Mouse (Mus musculus): Measurements from ENCODE around the gene Gkn3.
A peak's percentile ranks its signal among the peaks of the same experiment; 100 is the strongest.

Gkn3 gene

GRCm38 (mm10) chr6:87388877-87389276 is at the start of gene Gkn3:
TSS of gene Gkn3 (minus strand) at chr6:87388935.
- no peak for DNase-seq (ENCODE audit: low spot score)

- no peak for DNase-seq (ENCODE audit: low spot score)
These were observed 48.0 kb upstream of the Gkn3 start for GRCm38 (mm10) chr6:87436745-87437144.

- DNase-seq (ENCODE audit: low spot score): no peak
These were observed 47.1 kb upstream of the Gkn3 start for GRCm38 (mm10) chr6:87435791-87436190.

- no peak for DNase-seq (ENCODE audit: low spot score)
These were observed 39.8 kb upstream of the Gkn3 start, which contains the start of gene Bmp10 for GRCm38 (mm10) chr6:87428487-87429044. TSS of gene Bmp10 (plus strand) at chr6:87428994.

- peak; percentile 63 for DNase-seq (ENCODE audit: low spot score)
These were observed 38.9 kb upstream of the Gkn3 start for GRCm38 (mm10) chr6:87427616-87428015.

GRCm38 (mm10) chr6:87426954-87427353 is 38.2 kb upstream of the Gkn3 start:
- no peak for DNase-seq (ENCODE audit: low spot score)

GRCm38 (mm10) chr6:87424037-87424816 is 35.5 kb upstream of the Gkn3 start:
- DNase-seq (ENCODE audit: low spot score): no peak

- DNase-seq (ENCODE audit: low spot score): no peak
These were observed 33.6 kb upstream of the Gkn3 start for GRCm38 (mm10) chr6:87422304-87422703.

GRCm38 (mm10) chr6:87412011-87412410 is 23.3 kb upstream of the Gkn3 start:
- no peak for DNase-seq (ENCODE audit: low spot score)

GRCm38 (mm10) chr6:87401456-87401855 is 12.7 kb upstream of the Gkn3 start:
- no peak for DNase-seq (ENCODE audit: low spot score)

- DNase-seq (ENCODE audit: low spot score): no peak
These were observed 11.3 kb upstream of the Gkn3 start for GRCm38 (mm10) chr6:87399886-87400566.

GRCm38 (mm10) chr6:87399137-87399536 is 10.4 kb upstream of the Gkn3 start:
- DNase-seq (ENCODE audit: low spot score): peak; percentile 89

- DNase-seq (ENCODE audit: low spot score): no peak
These were observed 6.0 kb upstream of the Gkn3 start for GRCm38 (mm10) chr6:87394783-87395182.

- DNase-seq (ENCODE audit: low spot score): no peak
These were observed 4.9 kb upstream of the Gkn3 start for GRCm38 (mm10) chr6:87393466-87394205.

- no peak for DNase-seq (ENCODE audit: low spot score)
These were observed 787 bp upstream of the Gkn3 start for GRCm38 (mm10) chr6:87389455-87389989.

GRCm38 (mm10) chr6:87386681-87387080 is 2.1 kb downstream of the Gkn3 start:
- DNase-seq (ENCODE audit: low spot score): no peak

GRCm38 (mm10) chr6:87386203-87386602 is 2.5 kb downstream of the Gkn3 start:
- DNase-seq (ENCODE audit: low spot score): peak; percentile 95

- no peak for DNase-seq (ENCODE audit: low spot score)
These were observed 4.0 kb downstream of the Gkn3 start for GRCm38 (mm10) chr6:87384761-87385160.

- peak; percentile 61 for DNase-seq (ENCODE audit: low spot score)
These were observed 4.6 kb downstream of the Gkn3 start for GRCm38 (mm10) chr6:87383926-87384691.

GRCm38 (mm10) chr6:87373057-87373456 is 15.7 kb downstream of the Gkn3 start, which contains the start of gene Gkn2:
TSS of gene Gkn2 (plus strand) at chr6:87373357.
- no peak for DNase-seq (ENCODE audit: low spot score)

- DNase-seq (ENCODE audit: low spot score): no peak
These were observed 19.5 kb downstream of the Gkn3 start for GRCm38 (mm10) chr6:87369223-87369622.

Data from retina, embryonic 14.5 days (tissue).